Mouse (Mus musculus) urinary bladder, postnatal 36 days (tissue): ENCODE measurements around the gene Morn2.
"Not testable (repeated sequence)": the region's sequence is repeated elsewhere in the genome, so short reads cannot be mapped to it uniquely, and the experiment has no call there.

ENCODE experiments used
- DNase-seq, 2 experiments: peaks; one replicate each; pipeline ENCODE4 v3.0.0; 2022; ENCODE audit warnings: low spot score in 2 of 2, mixed read lengths in 1 of 2

The Morn2 gene

DNA sequence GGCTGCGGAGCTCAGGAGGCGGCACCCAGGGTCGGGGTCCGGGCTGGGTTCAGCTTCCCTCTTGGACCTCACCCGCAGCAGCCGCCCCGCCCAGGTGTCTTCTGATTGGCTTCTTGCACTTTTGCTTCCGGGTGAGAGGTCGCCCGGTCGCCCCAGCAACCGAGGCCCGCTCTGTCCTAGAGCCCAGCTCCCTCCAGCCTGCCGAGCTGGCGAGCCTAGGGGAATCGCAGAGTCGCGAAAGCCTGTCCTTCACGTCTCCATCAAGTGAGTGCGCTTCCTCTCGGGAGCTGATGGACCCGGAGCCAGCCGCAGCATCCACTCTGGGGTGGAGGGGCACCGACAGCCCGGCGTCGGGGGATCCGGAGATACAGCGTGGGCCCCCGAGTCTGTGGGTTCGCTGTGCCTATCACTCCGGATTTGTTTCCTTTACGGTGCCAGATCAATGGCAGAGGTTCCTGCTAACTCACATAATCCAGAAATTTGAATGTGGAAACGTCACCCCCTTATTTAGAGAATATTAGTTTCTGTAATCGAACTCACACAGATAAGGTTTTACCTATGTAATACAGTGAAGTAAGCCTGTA lies at the start of gene Morn2, which contains the start of gene Dhx57:
TSS of gene Morn2 (plus strand) at position 130 of the 584 bp plus-strand sequence.
TSS of gene Dhx57 (minus strand) at position 403 of the 584 bp plus-strand sequence.
- DNase-seq, result peak; percentile 97 to 98

DNA sequence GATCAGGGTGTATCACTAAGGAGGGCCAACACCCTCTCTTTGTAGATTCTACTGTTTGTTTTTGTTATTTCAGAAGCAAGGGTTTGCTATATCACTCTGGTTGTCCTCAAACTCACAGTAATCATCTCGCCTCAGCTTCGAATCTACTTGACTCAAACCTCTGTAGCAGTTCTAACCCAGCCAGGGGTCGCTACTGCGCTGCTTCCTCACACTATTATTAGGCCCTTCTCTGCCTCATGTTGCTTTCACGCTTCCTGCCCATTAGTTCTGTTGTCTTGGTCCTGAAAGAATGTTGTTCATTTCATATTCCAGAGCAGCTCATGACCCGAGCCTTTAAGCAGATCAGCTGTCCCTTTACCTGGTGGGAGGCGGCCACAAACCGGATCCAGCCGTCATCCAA lies 48.4 kb upstream of the Morn2 start:
- no peak for DNase-seq

DNA sequence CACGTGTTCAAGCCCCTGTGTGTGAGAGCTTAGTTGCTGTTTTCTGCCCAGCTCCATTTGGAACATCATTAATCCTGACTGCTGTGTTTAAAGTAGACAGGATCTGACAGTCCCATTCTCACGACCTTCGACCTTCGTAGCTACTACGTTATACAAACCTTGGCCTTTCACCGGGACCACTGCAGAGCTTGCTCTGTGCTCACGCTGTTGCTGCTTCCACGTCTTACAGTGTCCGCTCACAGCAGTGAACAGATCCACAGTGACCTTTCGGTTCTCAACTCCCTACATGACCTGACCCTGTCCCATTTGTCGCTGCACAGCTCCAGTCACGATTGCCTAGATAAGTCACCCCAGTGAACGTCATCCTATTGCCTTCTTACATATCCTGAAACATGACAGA lies 46.9 kb upstream of the Morn2 start:
- DNase-seq, result no peak

DNA sequence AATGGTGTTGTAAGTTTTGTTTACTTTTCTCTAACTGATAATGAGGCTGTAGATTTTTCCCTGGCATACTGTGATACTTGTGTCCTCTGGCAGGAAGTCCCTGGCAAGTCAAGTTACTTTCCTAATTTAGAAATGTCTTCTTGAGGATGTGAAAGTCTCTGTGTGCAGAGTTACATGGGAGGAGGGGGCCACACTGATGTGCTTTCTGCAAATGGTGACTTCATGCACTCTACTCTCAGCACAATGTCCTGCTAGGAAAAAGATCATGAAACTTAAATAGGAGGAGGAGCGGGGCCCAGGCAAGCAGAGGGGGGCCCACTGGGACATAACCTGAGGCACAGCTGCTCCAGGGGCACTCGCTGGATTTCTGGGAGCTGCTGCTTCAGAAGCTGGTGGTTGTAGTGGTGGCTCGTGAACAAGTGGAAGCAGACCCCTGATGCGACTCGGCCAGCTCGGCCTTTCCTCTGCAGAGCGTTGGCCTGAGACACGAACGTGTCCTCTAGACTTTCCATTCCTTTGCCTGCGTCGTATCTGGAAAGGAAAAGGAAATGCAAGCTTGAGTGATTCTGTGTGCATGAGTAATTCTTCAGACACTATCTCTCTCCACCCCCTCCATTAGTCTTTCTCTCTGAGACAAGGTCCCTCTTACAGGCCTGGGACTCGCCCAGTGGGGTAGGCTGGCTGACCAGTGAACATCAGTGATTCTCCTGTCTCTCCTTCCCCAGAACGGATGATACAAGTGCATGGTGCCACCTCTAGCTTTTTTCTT lies 37.1 kb upstream of the Morn2 start:
- DNase-seq, result no peak

DNA sequence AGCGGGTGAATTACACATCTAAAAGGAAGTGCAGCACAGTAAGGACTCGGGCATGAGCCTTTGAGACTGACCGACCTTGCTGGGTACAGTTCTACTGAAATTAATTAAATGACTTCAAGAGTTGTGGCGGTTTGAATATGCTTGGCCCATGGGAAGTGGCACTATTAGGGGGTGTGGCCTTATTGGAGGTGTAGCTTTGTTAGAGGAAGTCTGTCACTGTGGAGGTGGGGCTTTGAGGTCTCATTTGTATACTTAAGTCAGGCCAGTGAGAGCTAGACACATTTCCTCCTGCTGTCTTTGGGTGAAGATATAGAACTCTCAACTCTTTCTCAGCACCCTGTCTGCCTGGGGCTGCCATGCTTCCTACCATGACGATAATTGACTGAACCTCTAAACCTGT lies 35.6 kb upstream of the Morn2 start:
- DNase-seq, result no peak

DNA sequence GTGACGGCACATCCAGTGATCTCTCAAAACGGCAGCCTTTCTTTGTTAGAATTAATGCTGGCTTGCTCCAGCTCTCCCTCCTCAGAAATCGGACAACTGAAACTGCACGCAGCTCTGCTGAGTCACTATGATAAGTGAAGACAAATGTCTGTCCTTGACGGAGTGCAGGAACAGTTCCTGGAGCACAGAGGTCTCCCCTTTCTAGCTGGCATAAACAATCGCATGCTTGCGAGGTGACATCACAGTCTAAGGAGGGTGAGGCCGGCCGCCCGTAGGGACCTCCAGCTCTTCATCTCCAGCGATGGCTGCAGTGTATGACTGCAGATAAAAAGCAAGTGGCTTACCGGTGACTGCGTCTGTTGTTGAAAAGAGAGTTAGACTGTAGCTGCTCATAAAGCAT lies 34.8 kb upstream of the Morn2 start:
- peak; percentile 59 to 60 for DNase-seq

DNA sequence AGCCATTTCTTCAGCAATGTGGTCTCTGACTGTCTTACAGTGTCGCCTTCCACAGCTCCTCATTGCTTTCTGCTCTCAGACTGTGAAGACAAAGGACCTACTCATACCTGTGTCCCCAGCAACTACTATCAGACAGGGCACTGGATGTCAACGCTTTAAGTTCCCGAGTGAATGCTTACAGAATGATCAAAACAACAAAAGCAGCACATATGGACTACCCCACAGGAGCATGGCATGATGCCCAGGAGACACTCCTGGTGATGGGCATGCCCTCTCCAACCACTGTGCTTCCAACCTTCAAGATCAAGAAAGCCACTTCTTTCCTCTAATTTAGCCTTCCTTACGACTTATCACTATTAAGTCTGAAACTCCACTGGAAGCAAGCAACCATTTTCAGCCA lies 22.9 kb upstream of the Morn2 start:
- no peak for DNase-seq

DNA sequence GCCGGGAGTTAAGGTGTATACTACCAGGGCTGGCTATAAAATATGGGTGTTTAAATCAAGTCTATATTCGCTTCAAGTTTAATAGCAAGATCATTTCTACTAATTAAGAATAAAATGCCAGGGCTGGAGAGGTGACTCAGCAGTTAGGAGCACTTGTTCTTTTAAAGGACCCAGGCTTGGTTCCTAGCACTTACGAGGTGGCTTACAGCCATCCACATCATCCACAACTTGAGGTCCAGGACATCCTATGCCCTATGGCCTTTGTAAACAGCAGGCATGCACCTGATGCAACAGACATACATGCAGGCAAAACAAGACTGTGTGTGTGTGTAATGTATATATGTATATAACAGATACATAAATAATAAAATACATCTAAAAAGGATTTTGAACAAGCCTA lies 21.9 kb upstream of the Morn2 start:
- no peak for DNase-seq

DNA sequence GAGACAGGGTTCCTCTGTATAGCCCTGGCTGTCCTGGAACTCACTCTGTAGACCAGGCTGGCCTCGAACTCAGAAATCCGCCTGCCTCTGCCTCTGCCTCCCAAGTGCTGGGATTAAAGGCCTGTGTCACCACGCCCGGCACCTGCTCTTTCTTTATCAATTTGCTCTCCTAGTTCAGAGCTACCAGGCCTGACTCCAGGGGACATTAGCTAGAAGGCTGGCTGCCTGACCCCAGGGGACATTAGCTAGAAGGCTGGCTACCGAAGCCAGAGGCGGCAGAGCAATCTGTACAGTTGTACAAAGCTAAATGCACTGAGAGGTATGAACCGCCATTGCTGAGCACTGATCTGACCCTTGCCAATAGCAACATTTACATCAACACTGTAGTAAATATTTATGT lies 19.4 kb upstream of the Morn2 start:
- not testable (repeated sequence) for DNase-seq

DNA sequence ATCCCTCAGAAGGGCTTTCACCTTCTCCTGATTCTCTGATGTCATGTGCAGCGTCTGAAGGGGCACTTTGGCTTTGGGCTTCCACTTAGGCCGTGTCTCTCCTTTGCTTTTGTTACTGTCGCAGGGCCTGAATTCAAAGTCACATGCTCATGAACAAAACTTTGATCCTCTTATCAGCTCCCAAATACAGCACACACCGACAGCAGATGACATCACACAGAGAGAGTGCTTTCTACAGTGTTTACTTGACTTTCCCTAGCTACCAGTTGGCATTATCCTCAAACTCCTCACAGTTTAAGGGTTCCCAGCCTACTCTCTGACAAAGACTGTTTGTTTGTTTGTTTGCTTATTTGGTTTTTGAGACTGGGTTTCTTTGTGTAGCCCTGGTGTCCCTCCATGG lies 11.7 kb upstream of the Morn2 start:
- no peak for DNase-seq

DNA sequence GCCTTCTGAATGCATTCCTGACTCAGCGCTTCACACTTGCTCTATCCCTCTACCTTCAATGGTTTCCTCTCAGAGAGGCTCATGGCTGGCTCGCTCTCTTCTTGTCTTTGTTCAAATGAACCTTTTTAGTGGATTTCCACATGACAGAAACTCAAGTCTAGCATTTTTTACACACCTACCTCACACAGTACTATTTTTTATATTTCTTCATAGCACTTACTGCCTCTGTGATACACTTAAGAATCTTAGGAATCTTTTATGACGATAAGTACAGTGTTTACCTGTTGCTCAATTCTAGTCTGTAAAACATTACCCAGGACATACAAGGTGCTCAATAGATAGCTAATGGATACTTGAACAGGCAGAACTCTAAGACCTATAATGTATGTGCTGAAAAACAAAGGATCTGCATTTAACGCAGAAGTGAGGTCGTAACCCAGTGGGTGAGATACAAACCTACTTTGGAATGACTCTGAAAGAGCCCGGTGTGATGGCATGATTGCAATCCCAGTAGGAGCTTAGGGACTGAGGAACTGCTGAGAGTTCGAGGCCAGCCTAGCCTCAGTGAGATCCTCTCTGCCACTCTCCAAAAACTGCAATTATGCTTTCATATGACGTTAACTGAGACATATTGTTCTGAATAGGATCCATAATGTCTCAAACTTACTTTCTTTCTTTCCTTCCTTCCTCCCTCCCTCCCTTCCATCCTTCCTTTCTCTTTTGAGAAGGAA lies 10.5 kb upstream of the Morn2 start:
- no peak for DNase-seq

DNA sequence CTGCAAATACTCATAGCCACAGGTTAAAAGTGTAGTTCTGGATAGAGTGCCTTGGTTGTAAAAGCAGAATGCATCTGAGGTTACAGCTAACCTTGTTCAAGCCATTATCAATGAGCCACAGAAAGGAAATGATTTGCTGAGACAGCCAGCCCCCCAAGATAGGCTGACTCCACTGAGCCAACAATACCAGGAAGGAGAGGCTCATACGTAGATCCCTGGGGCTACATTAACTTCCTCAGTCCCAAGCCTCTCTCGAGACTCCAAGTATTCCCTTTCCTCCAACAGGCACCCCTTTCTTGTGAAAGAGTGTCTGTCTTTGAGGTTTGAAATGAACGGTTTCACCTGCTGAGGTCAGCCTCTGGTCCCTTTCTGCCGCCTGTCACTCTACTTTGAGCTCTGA lies 5.6 kb upstream of the Morn2 start:
- DNase-seq, result no peak

DNA sequence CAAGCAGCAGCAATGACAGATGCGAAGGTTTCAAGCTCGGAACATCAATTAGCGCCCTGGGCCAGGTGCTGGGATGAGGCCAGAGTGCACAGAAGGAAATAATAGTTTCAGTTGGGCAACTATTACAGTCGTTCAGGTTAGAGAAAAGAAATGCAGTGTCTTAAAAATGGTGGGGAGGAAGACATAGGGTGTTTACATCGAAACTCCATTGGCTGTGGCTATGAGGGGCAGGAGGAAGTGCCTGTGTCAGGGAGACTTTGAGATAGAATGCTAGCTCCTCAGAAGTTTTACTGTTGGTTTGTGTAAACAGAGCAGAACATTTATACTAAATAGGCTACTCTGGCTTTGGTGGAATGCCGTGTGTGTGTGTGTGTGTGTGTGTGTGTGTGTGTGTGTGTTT lies 2.0 kb upstream of the Morn2 start:
- DNase-seq, result no peak

DNA sequence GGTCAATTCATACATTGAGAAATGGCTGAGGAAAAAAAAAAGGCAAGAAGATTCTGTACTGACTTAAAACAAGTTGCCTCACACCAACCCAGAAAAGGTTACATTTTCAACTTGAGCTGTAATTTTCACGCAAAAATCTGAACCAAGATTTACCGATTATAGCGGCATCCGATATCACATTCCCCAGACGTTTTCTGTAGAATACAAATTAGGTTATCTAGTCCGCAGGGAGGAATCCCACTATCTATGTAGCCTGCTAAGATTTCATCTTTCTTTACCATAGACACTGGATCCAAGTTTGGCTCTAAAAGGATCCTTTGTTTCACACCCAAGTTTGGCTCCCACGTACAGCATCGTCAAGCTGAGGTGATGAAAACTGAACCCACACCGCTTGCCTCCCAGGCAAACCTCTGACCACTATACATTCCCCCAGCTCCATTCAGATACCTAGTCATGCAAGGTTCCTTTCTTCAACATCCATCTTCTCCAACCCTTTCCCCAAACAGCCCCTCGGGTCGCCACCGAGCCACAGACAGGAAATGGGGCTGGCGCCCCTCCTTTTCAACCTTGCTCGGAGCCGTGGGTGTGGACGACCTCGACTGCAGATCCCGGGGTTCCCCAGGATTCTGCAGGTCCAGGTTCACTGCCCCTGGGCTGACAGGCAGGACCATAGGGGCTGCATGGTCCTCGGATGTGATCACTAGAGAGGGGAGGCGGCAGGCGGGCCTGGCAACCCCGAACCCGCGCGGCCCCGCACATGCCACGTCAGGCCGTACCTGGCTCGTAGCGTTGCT lies 526 bp upstream of the Morn2 start:
- DNase-seq, result no peak

DNA sequence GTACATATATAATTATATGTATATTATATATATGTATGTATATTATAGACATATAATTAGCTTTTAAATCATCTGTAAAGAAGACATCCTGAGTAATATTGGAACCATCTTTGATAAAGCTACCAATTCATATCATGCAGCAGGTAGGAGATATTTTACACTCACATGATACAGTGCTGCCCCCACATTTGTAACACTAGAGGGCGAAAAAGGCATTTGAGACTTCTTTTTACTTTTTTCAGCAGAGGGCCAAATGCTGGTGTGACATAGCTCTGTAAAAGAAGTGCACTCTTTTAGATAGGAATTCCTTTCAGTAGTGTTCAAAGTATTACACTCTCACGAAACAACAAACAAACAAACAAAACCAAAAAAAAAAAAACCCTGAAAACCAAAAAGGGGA lies 1.1 kb downstream of the Morn2 start:
- peak in 1 of 2 experiments; percentile 20 for DNase-seq

DNA sequence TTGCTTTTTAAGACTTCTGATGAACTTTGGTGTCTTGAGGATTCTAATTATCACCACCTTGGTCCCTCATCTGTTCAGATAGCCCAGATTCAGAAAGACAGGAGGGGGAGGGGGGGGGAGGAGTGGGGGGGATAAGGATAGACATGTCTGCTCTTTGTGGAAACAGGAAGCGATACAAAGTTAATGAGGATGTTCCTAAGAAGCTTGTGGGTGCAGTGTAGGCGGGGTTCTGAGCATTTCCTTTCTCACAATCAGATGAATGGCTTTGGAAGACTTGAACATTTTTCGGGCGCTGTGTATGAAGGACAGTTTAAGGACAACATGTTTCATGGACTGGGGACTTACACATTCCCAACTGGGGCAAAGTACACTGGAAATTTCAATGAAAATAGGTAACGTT lies 5.3 kb downstream of the Morn2 start:
- no peak for DNase-seq

DNA sequence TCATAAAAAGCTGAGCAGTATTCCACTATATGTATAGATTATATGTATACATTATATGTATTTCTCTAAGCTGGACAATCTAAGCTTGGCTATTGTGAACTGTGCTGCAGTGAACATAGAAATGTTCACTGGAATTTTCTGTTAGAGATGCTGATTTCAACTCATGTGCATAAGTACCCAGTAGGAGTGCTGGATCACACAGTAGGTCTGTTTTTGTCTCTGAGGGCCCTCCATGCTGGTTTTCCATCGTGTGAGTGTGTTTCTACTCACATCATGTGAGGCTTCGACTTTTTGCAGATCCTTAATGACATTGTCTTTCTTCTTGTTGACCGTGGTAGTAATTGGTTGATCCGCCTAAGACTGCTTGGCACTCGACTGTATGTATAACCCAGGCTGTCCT lies 8.8 kb downstream of the Morn2 start:
- DNase-seq, result no peak

DNA sequence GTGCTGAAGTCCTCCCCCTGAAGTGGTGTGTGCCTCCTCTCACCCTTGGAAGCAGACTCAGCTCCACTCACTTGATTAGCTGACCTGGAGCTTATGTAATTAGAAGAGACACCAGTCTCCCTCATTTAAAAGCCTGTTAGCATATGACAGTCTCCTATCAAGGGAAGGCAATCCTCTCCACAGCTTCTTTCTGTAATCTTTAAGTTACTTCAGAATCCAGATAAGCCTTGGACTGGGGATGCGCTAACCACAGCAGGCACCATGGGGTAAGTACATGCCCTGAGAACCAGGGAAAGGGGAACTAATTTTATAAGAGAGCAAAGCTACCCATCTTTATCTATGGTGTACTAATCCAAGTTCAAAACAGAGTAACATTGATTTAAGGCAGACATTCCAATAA lies 17.2 kb downstream of the Morn2 start, which contains the start of gene Arhgef33:
TSS of gene Arhgef33 (plus strand) at position 157 of the 400 bp plus-strand sequence.
- DNase-seq, result no peak

DNA sequence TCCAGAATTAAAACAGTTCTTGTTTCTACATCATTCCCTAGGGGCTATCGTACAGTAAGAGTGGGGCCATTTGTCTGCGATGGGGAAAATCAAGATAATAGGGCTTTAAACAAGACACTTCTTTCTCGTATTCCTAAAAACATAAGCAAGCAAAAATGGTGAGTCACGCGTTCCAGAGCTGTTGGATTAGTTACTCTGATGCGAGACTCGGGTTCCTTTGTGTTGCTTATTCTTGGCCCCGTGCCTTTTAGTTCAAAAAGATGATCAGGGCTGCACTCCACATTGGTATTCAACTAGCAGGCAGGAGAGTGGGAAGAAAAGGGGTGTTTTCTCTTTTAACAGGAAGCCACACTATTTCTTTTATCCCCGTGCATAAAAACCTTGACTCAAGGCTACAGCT lies 21.8 kb downstream of the Morn2 start:
- DNase-seq, result no peak

DNA sequence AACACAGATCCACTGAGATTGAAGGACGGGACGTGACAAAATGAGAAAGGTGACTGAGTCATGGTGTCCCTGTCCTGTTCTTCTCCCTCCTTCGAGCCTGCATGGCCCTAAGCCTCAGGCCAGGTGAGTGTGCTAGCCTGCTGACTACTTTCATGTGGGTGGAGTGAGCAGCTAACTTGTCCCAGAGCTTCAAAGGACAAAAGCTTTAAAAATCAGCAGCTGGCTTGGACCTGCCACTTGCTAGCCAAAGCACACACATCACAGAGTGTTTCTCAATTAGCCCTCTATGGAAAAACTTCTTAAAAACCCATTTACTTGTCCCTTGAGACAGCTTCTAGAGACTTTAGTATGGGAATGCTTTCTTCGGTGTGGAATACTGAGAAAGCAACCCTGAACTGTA lies 22.4 kb downstream of the Morn2 start:
- no peak for DNase-seq

DNA sequence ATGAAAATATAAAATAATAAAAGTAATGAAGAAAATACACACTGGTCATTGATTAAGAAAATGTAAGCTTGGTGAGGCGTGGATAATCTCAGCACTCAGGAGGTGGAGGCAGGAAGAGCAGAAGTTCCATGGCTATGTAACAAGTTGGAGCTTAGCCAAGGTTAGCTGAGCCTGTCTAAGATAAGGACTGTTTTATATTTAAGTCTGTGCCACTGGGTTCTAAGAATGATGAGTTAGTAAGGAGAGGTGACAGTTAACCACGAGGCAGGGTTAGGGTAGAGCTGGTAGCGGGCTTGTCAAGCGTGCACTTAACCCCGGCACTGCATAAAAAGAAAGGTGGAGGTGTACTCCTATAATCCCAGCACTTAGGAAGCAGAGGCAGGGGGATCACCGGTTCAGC lies 32.2 kb downstream of the Morn2 start:
- DNase-seq, result no peak

DNA sequence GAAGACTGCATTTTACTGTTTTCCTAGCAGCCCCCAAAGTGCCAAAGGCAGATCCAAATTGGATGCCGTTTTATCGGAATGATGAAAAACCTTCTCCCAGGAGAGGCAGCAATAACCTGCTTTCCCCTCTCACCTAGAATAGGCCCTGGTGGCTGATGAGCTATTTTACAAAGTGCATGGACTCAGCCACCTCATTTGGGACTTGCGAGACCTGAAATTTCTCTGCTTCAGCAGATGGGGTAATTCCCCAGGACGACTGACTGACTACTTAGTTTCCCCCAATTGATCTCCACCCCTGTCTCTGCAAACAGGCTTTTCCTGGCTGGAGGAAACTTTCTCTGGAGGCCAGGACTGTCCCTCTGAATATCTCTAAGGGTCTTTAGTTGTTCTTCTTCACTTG lies 33.0 kb downstream of the Morn2 start:
- no peak for DNase-seq
